Mouse (Mus musculus) neutrophil, adult 5-6 weeks (primary cell): ENCODE measurements at regions not wholly inside any gene's neighbourhood (a gene's known extent, or its start where the extent isn't known, plus 50 kb on each side); places are given as distances from the start of the nearest gene placed in this dataset.

Experiments used
- ATAC-seq: fragments of 151-379, 151-347 bp; 2 replicates; pipeline ENCODE4 v1.8.0; 2017; ENCODE audit warnings: mild to moderate bottlenecking, moderate TSS enrichment; ENCODE audit not compliant: insufficient number of reproducible peaks, poor library complexity, low FRiP score, severe bottlenecking; ENCODE audit errors: extremely low read depth

DNA sequence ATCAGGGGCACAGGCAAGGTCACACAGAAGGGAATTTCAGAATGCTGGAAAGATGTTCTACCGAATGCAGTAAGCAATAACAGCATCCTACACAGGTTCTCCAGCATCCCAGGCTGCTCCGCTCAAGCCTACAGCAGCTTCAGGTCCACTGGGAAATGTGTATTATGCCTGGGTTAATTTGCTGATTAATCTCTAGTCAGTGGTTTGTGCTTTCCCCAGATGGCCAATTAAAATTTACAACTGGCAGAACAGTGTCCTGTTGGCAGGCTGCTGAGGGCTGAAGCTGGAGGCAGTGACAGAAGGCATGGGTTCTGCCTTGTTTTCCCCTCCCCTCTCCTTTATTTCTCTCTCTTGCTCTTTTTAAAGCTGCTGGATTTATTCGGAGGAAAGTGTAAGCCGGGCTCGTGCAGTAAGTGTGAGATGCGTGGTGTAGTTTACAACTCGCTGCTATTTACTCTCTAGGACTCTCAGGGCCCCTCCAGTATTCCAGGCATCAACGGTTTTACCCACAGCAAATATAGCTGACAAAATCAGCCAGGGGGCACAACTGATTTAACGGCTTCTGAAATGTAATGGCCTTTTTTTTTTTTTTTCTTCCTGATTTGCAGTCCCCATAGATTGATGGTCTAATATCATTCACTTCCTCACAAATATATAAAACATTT is 360.4 kb downstream of the Gpd2 start:
- ATAC-seq = no peak

DNA sequence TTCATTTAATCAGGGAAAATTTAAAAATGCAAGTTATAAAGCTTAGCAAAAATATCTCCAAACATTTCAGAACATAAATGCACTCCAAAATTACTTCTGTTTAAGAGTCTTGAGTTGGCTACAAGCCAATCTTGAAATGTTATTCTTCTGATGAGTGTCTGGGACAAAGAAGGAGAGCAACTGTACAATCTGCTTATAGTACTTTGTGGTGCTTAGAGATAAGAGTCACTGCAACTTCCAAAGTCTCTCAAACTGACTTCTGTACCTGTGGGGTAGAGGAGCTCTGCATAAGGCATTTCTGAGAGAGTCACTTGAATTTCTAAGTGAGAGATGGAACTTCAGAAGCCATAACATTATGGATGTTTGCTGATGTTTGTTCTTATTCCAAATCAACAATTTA is 374.2 kb downstream of the Gpd2 start:
- no peak for ATAC-seq

DNA sequence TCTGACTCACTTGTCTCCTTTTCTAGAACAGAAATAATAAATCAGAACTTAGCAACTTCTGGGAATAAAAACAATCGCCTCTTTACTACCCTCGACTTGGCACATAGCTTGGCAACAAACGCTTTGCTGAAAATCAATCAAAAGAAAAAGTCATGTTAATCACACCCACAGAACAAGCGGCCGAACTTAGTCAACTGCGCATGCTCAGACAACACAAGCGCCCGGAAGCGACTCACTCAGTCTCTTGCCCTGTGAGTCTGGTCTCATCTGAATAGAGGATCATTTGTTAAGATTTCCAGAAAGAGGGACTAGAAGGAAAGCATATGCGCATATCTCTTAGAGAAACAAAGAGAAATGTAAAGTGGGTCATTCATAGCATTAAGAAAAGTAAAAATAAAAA is 375.8 kb downstream of the Gpd2 start:
- ATAC-seq = no peak

DNA sequence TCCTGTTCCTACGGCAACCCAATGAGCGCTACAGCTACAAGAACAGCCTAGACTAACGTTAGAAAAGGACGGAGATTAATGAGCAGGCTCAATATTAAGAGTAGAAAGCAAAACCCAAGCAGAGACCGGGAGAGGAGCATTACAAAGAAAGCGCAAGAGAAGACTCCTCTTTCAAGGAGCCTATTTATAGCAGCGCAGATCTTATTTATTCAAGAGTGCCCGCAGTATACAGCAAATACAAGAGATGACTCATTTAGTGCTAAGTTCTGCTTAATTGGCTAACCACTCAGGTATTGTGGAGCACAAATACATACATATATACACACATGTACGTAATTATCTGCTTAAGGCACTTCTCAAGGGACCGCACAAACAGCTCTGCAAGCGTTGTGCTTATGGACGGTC is 377.2 kb downstream of the Gpd2 start:
- no peak for ATAC-seq

DNA sequence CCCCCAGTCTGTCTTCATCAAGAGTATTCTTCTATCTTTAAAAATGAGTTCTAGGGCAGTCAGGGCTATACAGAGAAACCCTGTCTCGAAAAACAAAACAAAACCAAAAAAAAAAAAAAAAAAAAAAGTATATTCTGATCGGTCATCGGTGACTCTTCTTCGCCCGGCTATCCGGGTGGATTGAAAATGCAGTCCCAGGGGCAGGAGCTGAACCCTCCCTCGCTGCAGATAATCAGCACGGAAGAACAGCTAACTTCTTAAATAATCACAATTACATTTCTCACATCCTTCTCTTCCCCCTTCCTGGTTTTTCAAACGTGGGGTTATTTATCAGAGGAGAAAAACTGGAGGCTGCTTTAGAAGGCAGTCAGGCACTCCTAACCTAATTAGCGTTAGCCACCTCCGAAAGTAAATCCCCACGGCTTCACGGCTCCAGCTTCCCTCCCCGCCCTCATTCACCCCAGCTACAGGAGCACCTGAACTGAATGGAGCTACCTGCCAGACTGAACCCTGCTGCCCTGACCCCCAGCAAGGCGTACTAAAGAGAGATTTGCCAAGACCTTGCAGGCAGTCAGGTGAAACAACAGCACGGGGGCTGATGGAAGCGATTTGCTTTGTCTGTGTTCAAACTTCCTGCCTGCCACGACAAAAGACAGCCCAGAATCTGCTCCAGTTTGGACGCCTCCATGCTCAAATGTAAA is 379.2 kb downstream of the Gpd2 start:
- ATAC-seq = no peak

DNA sequence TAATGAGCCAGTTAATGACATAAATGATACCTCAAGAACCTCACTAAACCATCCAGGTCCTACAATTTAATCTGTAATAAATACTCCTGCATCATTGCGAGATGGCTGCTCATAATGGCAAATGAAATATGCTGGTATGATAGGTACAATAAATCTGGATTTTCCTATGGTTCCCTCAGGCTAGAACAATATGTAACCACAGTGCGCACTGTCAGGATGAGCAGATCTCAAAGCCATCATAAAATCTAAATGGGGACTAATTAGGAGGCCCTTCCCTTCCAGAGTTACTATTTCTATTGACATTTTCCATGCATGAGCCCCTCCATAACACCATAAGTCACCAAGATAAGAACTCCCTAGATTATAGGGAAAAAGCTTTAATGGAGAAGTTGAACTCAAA is 379.8 kb downstream of the Gpd2 start:
- ATAC-seq = no peak

DNA sequence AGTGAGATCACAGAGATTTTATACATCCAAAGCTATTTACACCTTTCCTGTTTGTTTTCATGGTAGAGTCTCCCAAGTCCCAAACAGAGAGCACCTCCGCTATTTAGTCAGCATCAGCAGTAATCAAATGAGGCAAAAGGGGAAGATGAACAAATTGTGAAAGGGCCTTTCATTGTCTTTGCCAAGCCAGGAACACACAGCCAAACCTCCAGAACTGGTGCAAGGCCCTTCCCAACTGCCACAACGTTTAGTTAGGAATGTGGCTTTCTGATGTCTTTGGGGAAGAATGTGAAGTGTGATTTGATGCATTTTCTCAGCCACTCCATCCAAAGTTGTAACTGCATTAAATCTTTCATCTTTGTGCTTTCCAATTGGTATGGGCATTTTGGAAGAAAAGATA is 353.6 kb upstream of the Galnt5 start:
- no peak for ATAC-seq

DNA sequence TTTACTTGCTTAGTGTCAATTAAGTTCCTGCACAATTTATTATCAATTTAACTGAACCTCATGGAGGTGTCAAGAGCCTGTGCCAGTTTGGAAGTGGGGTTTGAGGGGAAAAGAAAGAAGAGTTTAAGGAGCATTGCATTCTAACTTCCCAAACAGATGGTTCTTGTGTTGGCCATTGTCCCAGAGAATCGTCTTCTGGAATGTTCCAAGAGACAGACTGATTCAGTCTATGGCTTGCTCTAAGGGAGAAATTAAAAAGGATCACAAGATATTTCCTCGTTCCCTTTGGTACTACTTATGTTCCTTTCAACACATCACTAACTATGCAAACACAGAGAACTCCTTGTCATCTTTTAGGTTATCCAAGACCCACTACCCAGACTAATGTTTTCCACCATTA is 353.1 kb upstream of the Galnt5 start:
- no peak for ATAC-seq

DNA sequence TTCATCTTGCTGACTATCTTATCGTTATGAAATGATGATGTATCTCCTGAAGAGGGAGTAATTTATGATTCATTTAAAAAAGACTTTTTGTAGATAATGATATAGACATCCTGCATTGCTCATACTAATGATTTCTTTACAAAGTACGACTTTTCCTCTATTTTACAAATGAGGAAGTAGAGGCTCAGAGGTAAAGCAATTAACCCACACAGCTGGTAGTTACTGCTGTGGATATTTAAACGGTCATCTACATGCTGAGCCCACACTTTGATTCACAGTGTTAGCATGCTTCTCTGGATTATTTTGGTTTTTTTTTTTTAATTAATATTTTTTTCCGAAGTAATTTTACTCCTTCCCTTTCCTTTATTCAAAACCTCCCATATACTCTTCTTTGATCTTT is 348.7 kb upstream of the Galnt5 start:
- ATAC-seq = no peak

DNA sequence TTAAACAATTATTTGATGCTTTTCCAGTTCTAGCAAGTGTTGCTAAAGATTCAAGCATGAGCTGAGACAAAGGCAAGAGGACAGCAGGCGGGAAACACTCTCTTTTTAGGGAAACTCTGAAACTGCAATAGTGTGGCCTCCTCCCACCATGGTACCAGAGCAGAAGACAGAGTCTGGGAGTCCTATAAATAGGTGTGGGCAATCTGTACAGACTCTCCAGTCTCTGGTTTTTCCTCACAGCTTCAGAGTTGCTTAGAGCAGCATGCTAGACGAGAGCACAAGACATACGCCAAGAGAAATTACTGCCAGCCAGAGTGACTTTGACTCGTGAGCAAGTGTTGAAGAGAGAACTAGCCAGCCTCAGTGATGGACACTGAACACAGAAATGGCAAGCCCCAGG is 340.3 kb upstream of the Galnt5 start:
- ATAC-seq = no peak

DNA sequence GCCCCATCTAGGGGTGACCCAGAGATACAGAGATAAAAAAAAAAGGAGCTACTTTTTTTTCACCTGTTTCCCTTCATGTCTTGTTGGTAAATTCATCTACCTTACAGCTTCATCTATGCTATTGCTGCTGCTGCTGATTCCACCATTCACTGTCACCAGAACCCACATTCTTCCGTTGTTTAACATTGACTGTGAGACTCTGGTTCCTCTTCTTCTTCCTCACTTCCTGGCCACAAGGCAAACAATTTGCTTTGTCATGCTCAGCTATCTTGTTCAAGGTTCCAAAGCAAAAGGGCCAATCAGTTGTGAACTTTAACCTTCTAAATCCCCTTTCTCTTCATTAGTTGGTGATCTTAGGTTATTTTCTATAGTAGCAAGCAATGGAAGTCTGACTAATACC is 335.8 kb upstream of the Galnt5 start:
- no peak for ATAC-seq

DNA sequence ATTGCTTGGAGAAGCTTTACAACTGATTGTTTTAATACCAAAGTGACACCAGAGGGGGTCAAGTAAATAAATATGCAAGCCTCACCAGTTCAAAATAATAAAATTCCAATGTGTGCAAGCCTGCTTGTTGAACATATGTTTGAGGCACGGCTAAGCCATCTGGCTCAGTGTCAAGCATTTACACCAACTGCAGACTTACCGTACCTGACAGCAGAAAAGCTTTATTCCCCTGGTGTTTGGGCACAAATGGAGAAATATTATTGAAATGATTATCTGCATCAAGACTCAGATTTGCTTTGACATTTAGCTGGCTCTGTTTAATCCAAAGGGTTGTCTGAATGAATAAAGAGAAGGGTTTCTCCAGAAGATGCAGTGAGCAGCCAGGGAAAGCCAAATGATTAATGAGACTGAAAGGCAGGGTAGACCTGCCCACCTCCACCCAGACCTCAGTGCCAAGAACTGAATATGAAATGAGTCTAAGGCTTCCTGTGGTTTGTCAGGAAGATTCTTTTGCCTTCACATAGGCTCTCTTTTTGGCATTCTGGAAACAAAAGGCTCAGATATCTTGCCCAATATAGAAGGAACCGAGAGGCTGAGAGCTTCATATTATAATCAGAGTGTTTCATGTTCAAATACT is 325.6 kb upstream of the Galnt5 start:
- ATAC-seq = no peak

DNA sequence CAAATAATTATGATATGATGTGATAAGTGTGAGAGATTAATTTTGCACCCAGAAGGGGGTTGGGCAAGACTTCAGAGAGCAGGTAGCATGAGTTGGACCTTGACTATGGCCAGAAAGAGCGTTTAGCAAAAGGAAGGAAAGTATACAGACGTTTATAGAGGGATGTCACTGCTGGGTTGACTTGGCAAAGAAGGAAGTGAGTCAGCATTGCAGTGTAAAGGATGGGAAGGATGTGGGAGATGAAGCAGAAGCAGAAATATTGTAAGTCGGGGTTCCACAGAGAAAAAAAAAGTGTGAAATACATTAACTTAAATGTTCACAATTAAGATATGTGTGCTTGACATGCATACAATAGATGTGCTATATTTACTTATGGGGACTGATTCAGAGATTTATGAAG is 307.8 kb upstream of the Galnt5 start:
- no peak for ATAC-seq

DNA sequence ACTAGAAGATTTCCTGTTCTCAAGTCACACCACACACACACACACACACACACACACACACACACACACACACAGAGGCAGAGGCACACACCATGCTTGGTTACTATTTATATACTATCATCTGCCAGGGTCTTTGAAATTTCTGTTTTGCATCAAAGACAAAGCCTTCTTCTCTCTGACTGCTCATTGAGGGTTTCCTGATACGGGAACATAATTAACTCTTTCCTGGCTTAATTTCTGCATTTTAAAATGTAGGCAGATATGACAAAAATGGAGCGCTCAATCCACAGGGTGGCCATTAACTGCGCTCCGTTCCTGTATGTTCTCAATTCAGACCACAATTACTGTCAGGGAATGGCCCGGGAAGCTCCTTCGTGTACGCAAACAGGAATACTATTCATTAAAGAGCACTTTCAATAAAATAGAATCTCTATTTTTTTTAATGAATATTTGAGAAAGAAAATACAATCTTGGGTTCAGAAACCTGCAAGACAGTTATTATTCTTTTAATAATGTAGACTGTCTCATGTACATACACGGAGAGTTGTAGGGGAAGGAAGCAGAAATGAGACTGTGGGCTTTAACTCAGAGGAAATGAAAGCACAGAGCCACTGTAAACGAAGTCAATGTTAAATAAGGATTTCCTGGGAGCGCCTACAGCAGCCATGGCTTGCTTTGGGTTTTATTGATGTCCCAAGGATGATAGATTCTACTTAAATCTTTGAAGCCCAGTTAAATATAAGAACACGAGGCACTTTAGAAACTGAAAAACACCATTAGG is 300.5 kb upstream of the Galnt5 start:
- ATAC-seq = no peak

DNA sequence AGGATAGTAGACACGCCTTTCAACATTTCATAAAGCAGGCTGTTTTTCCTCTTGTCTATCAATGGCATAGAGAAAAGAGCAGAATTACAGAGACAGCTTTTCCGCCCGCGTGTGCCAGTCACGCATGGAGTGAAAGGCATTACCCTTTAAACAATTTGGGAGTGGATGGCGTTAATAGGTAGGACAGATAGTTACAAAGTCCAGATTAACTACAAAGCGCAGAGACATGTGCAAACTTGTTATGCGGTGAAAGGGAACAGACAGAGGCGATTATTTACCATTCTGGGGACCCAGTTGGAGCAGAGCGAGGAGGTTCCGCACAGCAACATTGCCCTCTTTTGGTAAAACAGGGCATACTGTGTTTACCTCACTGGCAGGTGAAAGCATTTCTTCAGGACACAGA is 299.0 kb upstream of the Galnt5 start:
- ATAC-seq = no peak

DNA sequence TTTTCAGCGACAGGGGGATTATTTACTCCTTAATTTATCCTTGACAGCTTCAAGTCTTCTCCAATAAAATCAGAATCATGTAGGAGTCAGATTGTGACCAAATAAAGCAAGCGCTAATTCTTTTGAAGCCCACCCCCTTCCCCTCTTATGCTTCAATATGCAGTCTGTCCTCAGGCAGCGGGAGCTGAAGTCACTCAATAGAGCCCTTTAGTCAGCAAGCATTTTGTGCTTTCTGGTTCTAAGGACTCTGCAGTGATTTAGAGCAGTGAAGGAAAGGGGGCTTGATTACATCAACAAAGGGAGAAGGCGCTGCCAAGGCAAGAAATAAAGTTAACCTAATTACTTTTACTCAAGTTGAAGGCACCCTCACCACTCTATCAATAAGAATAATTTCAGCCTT is 298.5 kb upstream of the Galnt5 start:
- no peak for ATAC-seq

DNA sequence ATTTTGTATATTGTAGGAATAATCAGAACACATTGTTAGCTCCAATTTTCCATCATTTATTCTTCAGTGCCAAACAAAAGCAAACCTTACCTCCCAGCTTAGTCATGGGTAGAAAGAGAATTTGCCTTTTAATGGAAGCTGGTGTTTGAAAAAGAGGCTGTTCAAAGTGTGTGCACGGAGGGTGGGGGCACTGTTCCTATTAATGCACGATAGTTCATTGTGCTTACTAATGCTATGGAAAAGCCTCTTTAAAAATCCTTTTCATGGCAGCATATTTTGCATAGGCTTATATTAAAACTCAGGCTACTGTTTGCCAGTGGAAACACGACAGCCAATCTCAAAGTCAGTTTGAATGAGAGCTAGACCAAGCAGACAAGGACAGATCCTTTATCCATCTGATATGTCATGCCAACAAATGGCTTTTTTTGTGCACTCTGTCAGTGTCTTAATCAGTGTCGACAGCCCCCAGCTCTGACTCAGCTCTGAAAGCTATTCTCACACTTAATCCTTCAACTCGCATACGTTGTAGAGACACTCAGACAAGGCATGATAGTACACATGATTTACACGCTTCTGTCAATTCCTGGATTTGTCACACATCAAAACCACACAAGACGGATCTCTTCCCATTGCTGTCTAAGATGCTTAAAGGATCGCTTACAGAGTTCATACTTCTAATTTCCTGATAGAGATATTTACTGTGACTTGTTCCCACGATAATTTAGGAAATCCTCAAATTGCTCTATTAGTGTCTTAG is 280.8 kb upstream of the Galnt5 start:
- no peak for ATAC-seq
